Mouse (Mus musculus) stomach, postnatal 0 days (tissue): Measurements from ENCODE around the gene Gabarapl2.

Experiments
- CTCF ChIP-seq: IDR thresholded peaks from 2 replicates; pipeline ENCODE4 v1.5.1; 2016; ENCODE audit warnings: antibody characterized with exemption, low read depth, mild to moderate bottlenecking, moderate library complexity
- EP300 ChIP-seq: optimal IDR thresholded peaks from 2 replicates; pipeline ENCODE3; 2016; ENCODE audit warnings: antibody characterized with exemption

DNA sequence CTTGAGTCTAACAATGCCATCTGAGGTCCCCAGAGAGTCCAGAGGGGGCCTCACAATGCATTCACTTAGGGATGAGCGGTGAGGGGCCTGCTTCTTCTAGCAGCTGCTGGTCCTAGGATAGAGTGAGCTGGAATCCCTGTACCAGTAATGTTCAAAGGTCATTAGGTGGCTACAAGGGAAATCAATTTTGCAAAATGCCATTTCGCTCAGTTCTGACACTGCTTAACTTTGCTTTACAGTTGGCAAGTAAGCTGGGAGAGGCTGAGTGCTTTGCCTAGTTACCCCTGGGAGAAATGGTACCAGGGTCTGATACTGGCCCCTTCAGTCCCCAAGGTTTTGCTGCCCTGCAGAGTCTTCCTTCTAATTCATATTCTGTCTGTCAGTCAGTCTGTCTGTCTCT is 35.2 kb downstream of the Gabarapl2 start:
- no peak for TF ChIP-seq CTCF
- TF ChIP-seq EP300, result no peak
